Mouse (Mus musculus) limb, embryonic 14.5 days (tissue): Measurements from ENCODE around the gene Pcsk6. TPM values are rescaled to one million over a fixed set of nuclear protein-coding genes. Genes with fewer than 3 reads are reported as not detected.

Source experiments
- ATAC-seq: fragments of 200-750 bp; cut with Nextera tagmentation; 2 replicates; pipeline ENCODE4 v1.8.0; 2017; ENCODE audit warnings: low read depth, moderate number of reproducible peaks, moderate TSS enrichment; ENCODE audit not compliant: low FRiP score
- DNase-seq: peaks from one replicate; pipeline ENCODE4 v3.0.0-alpha.2; 2015; ENCODE audit warnings: low spot score
- H3K27ac ChIP-seq: fragments of 300-500 bp; sonication (generic); replicated peaks from 2 replicates; pipeline ENCODE4 v1.5.1; 2014; ENCODE audit warnings: low read depth, mild to moderate bottlenecking, low read length, moderate library complexity, mixed read lengths
- H3K27me3 ChIP-seq: fragments of 300-500 bp; sonication (generic); 2 replicates; pipeline ENCODE4 v1.6.1; 2014; ENCODE audit warnings: low read length, mixed read lengths; ENCODE audit not compliant: control insufficient read depth, insufficient read depth
- H3K36me3 ChIP-seq: fragments of 300-500 bp; sonication (generic); 2 replicates; pipeline ENCODE4 v1.6.1; 2014; ENCODE audit warnings: mild to moderate bottlenecking, low read length, moderate library complexity, mixed read lengths; ENCODE audit not compliant: control insufficient read depth, insufficient read depth
- H3K4me1 ChIP-seq: fragments of 300-500 bp; sonication (generic); 2 replicates; pipeline ENCODE4 v1.6.1; 2014; ENCODE audit warnings: antibody characterized with exemption, low read length, mixed read lengths; ENCODE audit not compliant: control insufficient read depth, insufficient read depth
- H3K4me2 ChIP-seq: fragments of 300-500 bp; sonication (generic); replicated peaks from 2 replicates; pipeline ENCODE4 v1.6.1; 2014; ENCODE audit warnings: low read depth, mild to moderate bottlenecking, low read length, moderate library complexity; ENCODE audit not compliant: severe bottlenecking
- H3K4me3 ChIP-seq: fragments of 300-500 bp; sonication (generic); replicated peaks from 2 replicates; pipeline ENCODE4 v1.5.1; 2014; ENCODE audit warnings: low read length
- H3K9ac ChIP-seq: fragments of 300-500 bp; sonication (generic); 2 replicates; pipeline ENCODE4 v1.6.1; 2014; ENCODE audit warnings: mild to moderate bottlenecking, low read depth, low read length, moderate library complexity; ENCODE audit not compliant: severe bottlenecking
- H3K9me3 ChIP-seq: fragments of 300-500 bp; sonication (generic); 2 replicates; pipeline ENCODE4 v1.6.1; 2016; ENCODE audit warnings: low read length; ENCODE audit not compliant: control insufficient read depth
- POLR2A ChIP-seq: fragments of 200-500 bp; IDR thresholded peaks from 2 replicates; pipeline ENCODE4 v1.8.0; 2012; ENCODE audit warnings: inconsistent platforms, mild to moderate bottlenecking, moderate library complexity, borderline replicate concordance; ENCODE audit not compliant: insufficient read depth, insufficient read length; ENCODE audit errors: extremely low read depth
- WGBS: fragments of 180-500 bp; shearing (Covaris S2); extraction: QIAGEN DNeasy Blood & Tissue Kit; methylation state at CpG from one replicate; pipeline ENCODE4 v1.1.7; 2014; 5-methylcytosine and 5-hydroxymethylcytosine counted together
- polyA plus RNA-seq, 2 experiments: library from polyadenylated mRNA; depleted of rRNA in 1 of 2; stranded (reverse) in 1 of 2; unstranded in 1 of 2; fragments of >200 nt; fragmentation: Nextera tagmentation in 1 of 2; extraction: Ambion mirVana in 1 of 2; gene quantifications; 2 replicates each; pipeline versions ENCODE4 v1.2.1 to v1.2.3; 2012 to 2014

Pcsk6 gene
- polyA plus RNA-seq, 2 experiments, result 15.2 to 34.1 TPM

GRCm38 (mm10) chr7:65873176-65873845, 11.8 kb downstream of the Pcsk6 start:
- H3K9ac ChIP-seq, result no peak overlapping the region
- no peak overlapping the region for H3K4me2 ChIP-seq
- DNase-seq (no peak), ATAC-seq (no peak)
- H3K27ac ChIP-seq, result no peak overlapping the region
- WGBS, result 82% methylated on average over 6 of the region's 6 CpGs
- no peak for TF ChIP-seq POLR2A
- no peak overlapping the region for H3K4me3 ChIP-seq
- no peaks in the 10 kb centered on the region for H3K36me3 ChIP-seq
- H3K27me3 ChIP-seq, result no peaks in the 10 kb centered on the region
- no peaks in the 10 kb centered on the region for H3K9me3 ChIP-seq
- H3K4me1 ChIP-seq, result peaks cover 6% of the 10 kb centered on the region

- DNase-seq, result no peak
- Histone ChIP-seq H3K4me3 (no peak overlapping the region), H3K36me3 (no peaks in the 10 kb centered on the region), H3K9ac (no peak overlapping the region), H3K4me1 (peaks cover 4% of the 10 kb centered on the region; the same call in 1 of the 2 replicates), H3K9me3 (no peaks in the 10 kb centered on the region), H3K27ac (no peak overlapping the region), H3K27me3 (no peaks in the 10 kb centered on the region), H3K4me2 (no peak overlapping the region)
- WGBS, result 85% methylated on average over 2 of the region's 2 CpGs
- ATAC-seq, result no peak
- no peak for TF ChIP-seq POLR2A
Measured at GRCm38 (mm10) chr7:65873902-65874301, 12.4 kb downstream of the Pcsk6 start.

GRCm38 (mm10) chr7:65876596-65876995, 15.1 kb downstream of the Pcsk6 start:
- no peaks in the 10 kb centered on the region for H3K9me3 ChIP-seq
- H3K4me3 ChIP-seq, result no peak overlapping the region
- H3K9ac ChIP-seq, result no peak overlapping the region
- no peaks in the 10 kb centered on the region for H3K27me3 ChIP-seq
- H3K27ac ChIP-seq, result no peak overlapping the region
- peaks cover 10% of the 10 kb centered on the region for H3K4me1 ChIP-seq
- TF ChIP-seq POLR2A, result no peak
- no peak overlapping the region for H3K4me2 ChIP-seq
- WGBS, result 74% methylated on average over 3 of the region's 3 CpGs
- no peaks in the 10 kb centered on the region for H3K36me3 ChIP-seq
- DNase-seq (no peak), ATAC-seq (no peak)

GRCm38 (mm10) chr7:65878234-65878633, 16.7 kb downstream of the Pcsk6 start:
- H3K9me3 ChIP-seq, result no peaks in the 10 kb centered on the region
- 61% methylated on average over 4 of the region's 4 CpGs for WGBS
- no peaks in the 10 kb centered on the region; the same call in 1 of the 2 replicates for H3K27me3 ChIP-seq
- no peak overlapping the region for H3K27ac ChIP-seq
- TF ChIP-seq POLR2A, result no peak
- no peak overlapping the region for H3K4me2 ChIP-seq
- peaks cover 7% of the 10 kb centered on the region for H3K4me1 ChIP-seq
- H3K4me3 ChIP-seq, result no peak overlapping the region
- DNase-seq (no peak), ATAC-seq (no peak)
- H3K36me3 ChIP-seq, result no peaks in the 10 kb centered on the region
- no peak overlapping the region for H3K9ac ChIP-seq

- WGBS, result 69% methylated on average over 9 of the region's 9 CpGs
- Histone ChIP-seq H3K4me3 (no peak overlapping the region), H3K9ac (no peak overlapping the region), H3K4me2 (no peak overlapping the region), H3K27ac (no peak overlapping the region), H3K27me3 (no peaks in the 10 kb centered on the region; the same call in 1 of the 2 replicates), H3K9me3 (no peaks in the 10 kb centered on the region), H3K36me3 (no peaks in the 10 kb centered on the region), H3K4me1 (peaks cover 7% of the 10 kb centered on the region)
- no peak for TF ChIP-seq POLR2A
- ATAC-seq (no peak), DNase-seq (no peak)
Measured at GRCm38 (mm10) chr7:65879330-65879729, 17.8 kb downstream of the Pcsk6 start.
